Mouse (Mus musculus) midbrain, embryonic 14.5 days (tissue): ENCODE measurements around the gene Prkn. TPM values are rescaled to one million over a fixed set of nuclear protein-coding genes. Genes with fewer than 3 reads are reported as not detected.

ENCODE experiments used
- ATAC-seq: fragments of 200-750 bp; cut with Nextera tagmentation; 2 replicates; pipeline ENCODE4 v1.8.0; 2017; ENCODE audit warnings: moderate number of reproducible peaks, moderate library complexity; ENCODE audit not compliant: low FRiP score, low TSS enrichment
- DNase-seq: peaks from one replicate; pipeline ENCODE4 v3.0.0-alpha.2; 2015
- H3K27ac ChIP-seq: fragments of 300-500 bp; sonication (generic); replicated peaks from 2 replicates; pipeline ENCODE4 v1.5.1; 2014; ENCODE audit warnings: mild to moderate bottlenecking, low read depth, low read length, moderate library complexity
- H3K27me3 ChIP-seq: fragments of 300-500 bp; sonication (generic); 2 replicates; pipeline ENCODE4 v1.6.1; 2014; ENCODE audit warnings: low read length, control low read depth, mixed read lengths; ENCODE audit not compliant: control insufficient read depth, insufficient read depth
- H3K36me3 ChIP-seq: fragments of 300-500 bp; sonication (generic); 2 replicates; pipeline ENCODE4 v1.6.1; 2014; ENCODE audit warnings: low read length, control low read depth; ENCODE audit not compliant: control insufficient read depth, insufficient read depth
- H3K4me1 ChIP-seq: fragments of 300-500 bp; sonication (generic); 2 replicates; pipeline ENCODE4 v1.6.1; 2014; ENCODE audit warnings: mild to moderate bottlenecking, antibody characterized with exemption, low read length, control low read depth; ENCODE audit not compliant: control insufficient read depth, insufficient read depth
- H3K4me2 ChIP-seq: fragments of 300-500 bp; sonication (generic); 2 replicates; pipeline ENCODE4 v1.6.1; 2014; ENCODE audit warnings: mild to moderate bottlenecking, low read length, moderate library complexity
- H3K4me3 ChIP-seq: fragments of 300-500 bp; sonication (generic); replicated peaks from 2 replicates; pipeline ENCODE4 v1.5.1; 2014; ENCODE audit warnings: low read depth, low read length
- H3K9ac ChIP-seq: fragments of 300-500 bp; sonication (generic); replicated peaks from 2 replicates; pipeline ENCODE4 v1.6.1; 2014; ENCODE audit warnings: mild to moderate bottlenecking, low read length, moderate library complexity
- H3K9me3 ChIP-seq: fragments of 300-500 bp; sonication (generic); 2 replicates; pipeline ENCODE4 v1.6.1; 2016; ENCODE audit warnings: low read length, control low read depth, mixed read lengths; ENCODE audit not compliant: control insufficient read depth
- WGBS: fragments of 180-500 bp; shearing (Covaris S2); extraction: QIAGEN DNeasy Blood & Tissue Kit; methylation state at CpG from one replicate; pipeline ENCODE4 v1.1.7; 2014; 5-methylcytosine and 5-hydroxymethylcytosine counted together
- polyA plus RNA-seq: library from polyadenylated mRNA; unstranded; fragments of >200 nt; fragmentation: Nextera tagmentation; extraction: Ambion mirVana; gene quantifications from 2 replicates; pipeline ENCODE4 v1.2.1, GENCODE M21; 2014

Gene Prkn
- polyA plus RNA-seq, 1 experiment from 2014 or later, result 4.4 TPM

GRCm38 (mm10) chr17:11585491-11585890, 745.3 kb downstream of the Prkn start:
- H3K4me1 ChIP-seq, result no peaks in the 10 kb centered on the region
- DNase-seq (no peak), ATAC-seq (no peak)
- H3K4me3 ChIP-seq, result no peak overlapping the region
- H3K27ac ChIP-seq, result no peak overlapping the region
- no peaks in the 10 kb centered on the region for H3K27me3 ChIP-seq
- no peak overlapping the region for H3K9ac ChIP-seq
- no peak overlapping the region for H3K4me2 ChIP-seq
- no peaks in the 10 kb centered on the region for H3K9me3 ChIP-seq
- 96% methylated on average over 4 of the region's 4 CpGs for WGBS
- H3K36me3 ChIP-seq, result no peaks in the 10 kb centered on the region

- WGBS, result 89% methylated on average over 5 of the region's 5 CpGs
- H3K27me3 ChIP-seq, result no peaks in the 10 kb centered on the region
- H3K9me3 ChIP-seq, result no peaks in the 10 kb centered on the region
- ATAC-seq (no peak), DNase-seq (no peak)
- no peak overlapping the region for H3K9ac ChIP-seq
- no peaks in the 10 kb centered on the region for H3K4me1 ChIP-seq
- H3K36me3 ChIP-seq, result no peaks in the 10 kb centered on the region
- H3K4me2 ChIP-seq, result no peak overlapping the region
- no peak overlapping the region for H3K27ac ChIP-seq
- H3K4me3 ChIP-seq, result no peak overlapping the region
Observed at GRCm38 (mm10) chr17:11607931-11608330, 767.7 kb downstream of the Prkn start.

- ATAC-seq (no peak), DNase-seq (peak; percentile 90)
- WGBS, result 8% methylated on average over 7 of the region's 7 CpGs
- H3K9me3 ChIP-seq, result no peaks in the 10 kb centered on the region
- no peak overlapping the region for H3K4me3 ChIP-seq
- no peak overlapping the region for H3K4me2 ChIP-seq
- H3K36me3 ChIP-seq, result no peaks in the 10 kb centered on the region
- H3K27me3 ChIP-seq, result no peaks in the 10 kb centered on the region
- no peak overlapping the region for H3K27ac ChIP-seq
- H3K9ac ChIP-seq, result no peak overlapping the region
- H3K4me1 ChIP-seq, result no peaks in the 10 kb centered on the region
Observed at GRCm38 (mm10) chr17:11611459-11611858, 771.3 kb downstream of the Prkn start.

GRCm38 (mm10) chr17:11612801-11613531, 772.8 kb downstream of the Prkn start:
- Histone ChIP-seq H3K4me3 (no peak overlapping the region), H3K9me3 (no peaks in the 10 kb centered on the region)

GRCm38 (mm10) chr17:11617552-11617951, 777.4 kb downstream of the Prkn start:
- H3K9me3 ChIP-seq, result no peaks in the 10 kb centered on the region
- H3K36me3 ChIP-seq, result no peaks in the 10 kb centered on the region
- DNase-seq (no peak), ATAC-seq (no peak)
- 69% methylated on average over 2 of the region's 2 CpGs for WGBS
- H3K27ac ChIP-seq, result no peak overlapping the region
- H3K4me1 ChIP-seq, result no peaks in the 10 kb centered on the region
- H3K9ac ChIP-seq, result no peak overlapping the region
- no peak overlapping the region for H3K4me2 ChIP-seq
- no peaks in the 10 kb centered on the region for H3K27me3 ChIP-seq
- no peak overlapping the region for H3K4me3 ChIP-seq

More at GRCm38 (mm10) chr17:11612801-11613531, 772.8 kb downstream of the Prkn start:
- ATAC-seq (no peak), DNase-seq (no peak)
- no peaks in the 10 kb centered on the region for H3K4me1 ChIP-seq
- no peaks in the 10 kb centered on the region for H3K36me3 ChIP-seq
- WGBS, result 77% methylated on average over 21 of the region's 21 CpGs
- no peaks in the 10 kb centered on the region for H3K27me3 ChIP-seq
- no peak overlapping the region for H3K9ac ChIP-seq
- H3K27ac ChIP-seq, result no peak overlapping the region
- H3K4me2 ChIP-seq, result no peak overlapping the region

- Histone ChIP-seq H3K9me3 (no peaks in the 10 kb centered on the region), H3K9ac (no peak overlapping the region), H3K4me2 (no peak overlapping the region), H3K4me3 (no peak overlapping the region), H3K27me3 (no peaks in the 10 kb centered on the region), H3K36me3 (no peaks in the 10 kb centered on the region), H3K4me1 (no peaks in the 10 kb centered on the region), H3K27ac (no peak overlapping the region)
- WGBS, result 87% methylated on average over 8 of the region's 8 CpGs
- ATAC-seq (no peak), DNase-seq (no peak)
Observed at GRCm38 (mm10) chr17:11618886-11619590, 778.9 kb downstream of the Prkn start.

GRCm38 (mm10) chr17:11620770-11621169, 780.6 kb downstream of the Prkn start:
- Histone ChIP-seq H3K27ac (no peak overlapping the region), H3K36me3 (no peaks in the 10 kb centered on the region), H3K4me2 (no peak overlapping the region), H3K4me3 (no peak overlapping the region), H3K9ac (no peak overlapping the region), H3K9me3 (no peaks in the 10 kb centered on the region), H3K27me3 (no peaks in the 10 kb centered on the region), H3K4me1 (no peaks in the 10 kb centered on the region)
- ATAC-seq, result no peak
- DNase-seq, result no peak
- WGBS, result 93% methylated on average over 3 of the region's 3 CpGs

GRCm38 (mm10) chr17:11621492-11621891, 781.3 kb downstream of the Prkn start:
- Histone ChIP-seq H3K36me3 (no peaks in the 10 kb centered on the region), H3K4me2 (no peak overlapping the region), H3K27me3 (no peaks in the 10 kb centered on the region), H3K4me3 (no peak overlapping the region), H3K9me3 (no peaks in the 10 kb centered on the region), H3K4me1 (no peaks in the 10 kb centered on the region), H3K9ac (no peak overlapping the region), H3K27ac (no peak overlapping the region)
- peak; percentile 37 for DNase-seq
- WGBS, result 66% methylated on average over 3 of the region's 3 CpGs
- no peak for ATAC-seq

- no peak for ATAC-seq
- Histone ChIP-seq H3K27me3 (no peaks in the 10 kb centered on the region), H3K4me3 (no peak overlapping the region), H3K27ac (no peak overlapping the region), H3K9ac (no peak overlapping the region), H3K4me2 (no peak overlapping the region), H3K36me3 (no peaks in the 10 kb centered on the region), H3K4me1 (no peaks in the 10 kb centered on the region), H3K9me3 (no peaks in the 10 kb centered on the region)
- DNase-seq, result no peak
- WGBS, result 79% methylated on average over 3 of the region's 3 CpGs
Observed at GRCm38 (mm10) chr17:11626306-11626705, 786.1 kb downstream of the Prkn start.
